7 mouse cellular contexts compared by ENCODE assay signal in the genomic region with DNA sequence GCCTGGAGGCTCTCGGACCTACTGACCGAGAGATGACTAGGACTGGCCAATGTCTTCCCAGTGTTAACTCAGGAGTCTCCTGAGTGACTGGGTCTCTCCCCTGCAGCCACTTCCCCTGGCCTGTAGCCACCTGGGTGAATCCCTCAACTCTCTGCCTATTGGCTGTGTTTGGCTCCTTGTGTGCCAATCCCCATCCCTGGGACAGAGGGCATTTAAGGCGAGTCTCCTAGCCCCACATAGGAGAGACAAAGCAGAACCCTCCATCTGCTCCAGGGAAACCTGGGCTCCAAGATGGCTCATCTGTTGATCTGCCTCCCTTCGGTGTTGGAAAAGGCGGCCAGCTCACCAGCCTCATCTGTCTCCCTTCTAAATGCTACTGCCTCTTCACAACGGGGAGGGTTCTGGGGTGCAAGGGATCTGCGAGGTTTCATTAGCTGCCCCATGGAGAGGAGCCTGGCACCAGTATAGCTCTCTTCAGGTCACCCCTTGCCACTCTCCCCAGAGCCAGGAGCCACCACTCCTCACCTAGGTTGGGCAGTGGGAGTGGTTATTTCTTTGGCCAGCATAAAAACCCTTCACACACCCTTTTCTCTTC. TPM values are rescaled to one million over a fixed set of nuclear protein-coding genes. Genes with fewer than 3 reads are reported as not detected.
A peak's percentile ranks its signal among the peaks of the same experiment; 100 is the strongest.
DNase-seq lines count a peak whose midpoint lies in the region; ATAC-seq and TF ChIP-seq lines count a peak whose summit lies in the region.

No protein-coding gene starts in this region.

- no peak for ATAC-seq in embryonic facial prominence, embryonic 14.5 days (ENCODE audit: low read depth)
- no peak for ATAC-seq in stomach, embryonic 15.5 days (ENCODE audit: insufficient read depth, low FRiP score, low read depth)

- TF ChIP-seq POLR2A in spleen, adult 2 months (IDR thresholded peaks at IDR 0.05; ENCODE audit: low read depth, low read length): no peak

- TF ChIP-seq CTCF in spleen, adult 2 months (IDR thresholded peaks at IDR 0.05; ENCODE audit: extremely low read depth, insufficient read depth, insufficient read length, insufficient replicate concordance): no peak

- H3K27ac ChIP-seq in spleen, adult 2 months (ENCODE audit: insufficient read depth, low read length): no peak overlapping the region
- H3K27ac ChIP-seq in embryonic facial prominence, embryonic 14.5 days (replicated peaks; ENCODE audit: low read depth, low read length): no peak overlapping the region
- no peak overlapping the region for H3K27ac ChIP-seq in limb, embryonic 10.5 days
- H3K27ac ChIP-seq in stomach, embryonic 15.5 days: no peak overlapping the region

- H3K36me3 ChIP-seq in spleen, adult 2 months (ENCODE audit: control insufficient read depth, insufficient read depth, low read length): peaks cover 11% of the 10 kb centered on the region
- peaks cover 10% of the 10 kb centered on the region; the same call in 1 of the 2 replicates for H3K36me3 ChIP-seq in embryonic facial prominence, embryonic 14.5 days (ENCODE audit: control insufficient read depth, insufficient read depth, low read length)
- peaks cover 18% of the 10 kb centered on the region for H3K36me3 ChIP-seq in limb, embryonic 10.5 days
- H3K36me3 ChIP-seq in stomach, embryonic 15.5 days: 0 out of 2 replicates have a peak, but pooled peaks cover 3% of the 10 kb centered on the region

- WGBS in spleen, adult 2 months: 84% methylated on average over 7 of the region's 7 CpGs
- WGBS in embryonic facial prominence, embryonic 14.5 days: 56% methylated on average over 7 of the region's 7 CpGs
- WGBS in limb, embryonic 10.5 days: 28% methylated on average over 7 of the region's 7 CpGs
- 59% methylated on average over 7 of the region's 7 CpGs for WGBS in stomach, embryonic 15.5 days

- H3K9ac ChIP-seq in embryonic facial prominence, embryonic 14.5 days (ENCODE audit: low read depth, low read length): peak overlapping the region; percentile 92; the same call in 1 of the 2 replicates
- no peak overlapping the region for H3K9ac ChIP-seq in stomach, embryonic 15.5 days

- peaks cover 9% of the 10 kb centered on the region for H3K27me3 ChIP-seq in spleen, adult 2 months (ENCODE audit: control insufficient read depth, insufficient read depth, low read length)
- peaks cover 5% of the 10 kb centered on the region; the same call in 1 of the 2 replicates for H3K27me3 ChIP-seq in embryonic facial prominence, embryonic 14.5 days (replicated peaks; ENCODE audit: control insufficient read depth, insufficient read depth, low read length)
- H3K27me3 ChIP-seq in limb, embryonic 10.5 days (ENCODE audit: low read depth, poor library complexity, severe bottlenecking): peaks cover 47% of the 10 kb centered on the region
- no peaks in the 10 kb centered on the region for H3K27me3 ChIP-seq in stomach, embryonic 15.5 days (replicated peaks)

- H3K4me3 ChIP-seq in spleen, adult 2 months (ENCODE audit: extremely low read depth, insufficient read depth, insufficient read length): 0 out of 2 replicates have a peak overlapping the region, but pooled peaks have one; percentile 3
- peak overlapping the region; percentile 76 for H3K4me3 ChIP-seq in embryonic facial prominence, embryonic 14.5 days (ENCODE audit: low read depth, low read length)
- H3K4me3 ChIP-seq in limb, embryonic 10.5 days: peak overlapping the region; percentile 72
- peak overlapping the region; percentile 74 for H3K4me3 ChIP-seq in stomach, embryonic 15.5 days (replicated peaks)

- H3K4me1 ChIP-seq in spleen, adult 2 months (ENCODE audit: control insufficient read depth, insufficient read depth, insufficient read length): peaks cover 44% of the 10 kb centered on the region
- peaks cover 62% of the 10 kb centered on the region for H3K4me1 ChIP-seq in embryonic facial prominence, embryonic 14.5 days (ENCODE audit: control insufficient read depth, insufficient read depth, low read length)
- peaks cover 84% of the 10 kb centered on the region for H3K4me1 ChIP-seq in limb, embryonic 10.5 days
- peaks cover 60% of the 10 kb centered on the region for H3K4me1 ChIP-seq in stomach, embryonic 15.5 days

- no peaks in the 10 kb centered on the region for H3K9me3 ChIP-seq in embryonic facial prominence, embryonic 14.5 days (ENCODE audit: control insufficient read depth, low read length)
- no peaks in the 10 kb centered on the region for H3K9me3 ChIP-seq in limb, embryonic 10.5 days (replicated peaks)
- H3K9me3 ChIP-seq in stomach, embryonic 15.5 days: no peaks in the 10 kb centered on the region

- no peak for DNase-seq in spleen, adult 2 months (ENCODE audit: low read depth in 1 of 2, low spot score in 2 of 2)
- DNase-seq in spleen, postnatal 14 days (ENCODE audit: low spot score in 2 of 2): no peak
- no peak for DNase-seq in embryonic facial prominence, embryonic 14.5 days (ENCODE audit: low spot score)
- DNase-seq in limb, embryonic 10.5 days (ENCODE audit: low spot score): no peak
- no peak for DNase-seq in frontal cortex, adult 2 months (ENCODE audit: extremely low spot score in 1 of 2, low spot score in 1 of 2)
- no peak for DNase-seq in left cerebral cortex, postnatal 25 days (ENCODE audit: low spot score in 2 of 2)

- intact Hi-C loops in left cerebral cortex, postnatal 25 days (cut with DNase I): no loop called here

- peak overlapping the region; percentile 83 for H3K4me2 ChIP-seq in embryonic facial prominence, embryonic 14.5 days (ENCODE audit: low read depth, low read length)
- peak overlapping the region; percentile 85 for H3K4me2 ChIP-seq in stomach, embryonic 15.5 days

RNA-seq across cellular contexts. Expression of gene Socs3, which starts 3.2 kb away (rescaled TPM):
- 22.0 and 31.0 TPM in 2 replicates for polyA plus RNA-seq in spleen, adult 2 months (2012; rRNA removed)
- polyA plus RNA-seq in embryonic facial prominence, embryonic 14.5 days (2014; fragmentation: Nextera tagmentation; extraction: Ambion mirVana): 6.8 and 8.3 TPM in 2 replicates
- polyA plus RNA-seq in limb, embryonic 10.5 days (2016; fragmentation: Nextera tagmentation; extraction: Ambion mirVana): 11.2 and 13.2 TPM in 2 replicates
- polyA plus RNA-seq in stomach, embryonic 15.5 days (2015; fragmentation: Nextera tagmentation; extraction: Ambion mirVana): 16.0 and 18.5 TPM in 2 replicates
- polyA plus RNA-seq in frontal cortex, adult 2 months (2012; rRNA removed): 4.5 and 5.8 TPM in 2 replicates
- 1 to 10 TPM; 3.8 to 4.3 TPM for total RNA-seq in left cerebral cortex, postnatal 25 days (2021)

RNA-seq across cellular contexts. Expression of gene Pgs1, which starts 19.5 kb away (rescaled TPM):
- polyA plus RNA-seq in spleen, adult 2 months (2012; rRNA removed): 35.6 and 43.7 TPM in 2 replicates
- polyA plus RNA-seq in embryonic facial prominence, embryonic 14.5 days (2014; fragmentation: Nextera tagmentation; extraction: Ambion mirVana): 31.0 and 34.7 TPM in 2 replicates
- polyA plus RNA-seq in limb, embryonic 10.5 days (2016; fragmentation: Nextera tagmentation; extraction: Ambion mirVana): 47.1 and 47.4 TPM in 2 replicates
- polyA plus RNA-seq in stomach, embryonic 15.5 days (2015; fragmentation: Nextera tagmentation; extraction: Ambion mirVana): 31.7 and 34.6 TPM in 2 replicates
- 69.6 and 74.3 TPM in 2 replicates for polyA plus RNA-seq in frontal cortex, adult 2 months (2012; rRNA removed)
- total RNA-seq in left cerebral cortex, postnatal 25 days (2021): 10 to 100 TPM; 85.6 to 88.1 TPM

Comparison
In these comparisons a context has a peak if more than half of its experiments do, and no peak if none do; other contexts are left out.
1. H3K4me3 ChIP-seq: peak in every context shown above with its lines; median percentile 76 in embryonic facial prominence, embryonic 14.5 days; 74 in stomach, embryonic 15.5 days; 72 in limb, embryonic 10.5 days; 3 in spleen, adult 2 months.